Mouse (Mus musculus) cerebral cortex, adult 2 months (tissue): ENCODE measurements around the gene Tab1.

Experiments
- WGBS: fragments of 180-500 bp; shearing (Covaris S2); methylation state at CpG from one replicate; pipeline ENCODE4 v1.1.7; 2018; 5-methylcytosine and 5-hydroxymethylcytosine counted together

The Tab1 gene

DNA sequence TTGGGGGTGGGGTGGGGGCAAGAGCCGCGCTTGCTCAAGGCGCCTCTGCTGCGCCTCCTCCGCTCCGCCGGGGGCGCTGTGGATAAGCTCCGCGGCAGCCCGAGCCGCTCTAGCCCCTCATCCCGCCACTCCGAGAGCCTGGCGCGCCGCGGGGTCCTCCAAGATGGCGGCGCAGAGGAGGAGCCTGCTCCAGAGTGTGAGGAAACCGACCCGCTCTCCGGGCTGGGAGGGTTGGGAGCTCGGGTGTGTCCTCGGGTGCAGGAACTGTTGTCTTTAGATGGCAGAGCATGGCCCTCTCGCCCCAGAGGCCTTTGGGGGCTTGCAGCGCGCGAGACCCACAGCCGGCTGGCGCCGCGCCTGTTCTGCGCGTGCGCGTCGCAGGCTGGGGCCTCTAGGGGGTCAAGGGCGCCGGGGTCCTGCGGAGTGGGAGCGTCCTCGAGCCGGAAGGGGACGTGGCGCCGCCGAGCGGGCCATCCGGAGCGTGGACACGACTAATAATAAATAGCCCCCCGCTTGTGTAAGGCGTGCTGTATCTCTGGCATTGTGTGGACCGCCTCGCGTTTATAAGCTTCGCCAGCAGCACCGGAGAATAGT is at the start of gene Tab1:
Tab1 (plus strand) TSS at position 135 of the 594 bp plus-strand sequence.
- WGBS = under 1% methylated on average over 59 of the region's 59 CpGs

DNA sequence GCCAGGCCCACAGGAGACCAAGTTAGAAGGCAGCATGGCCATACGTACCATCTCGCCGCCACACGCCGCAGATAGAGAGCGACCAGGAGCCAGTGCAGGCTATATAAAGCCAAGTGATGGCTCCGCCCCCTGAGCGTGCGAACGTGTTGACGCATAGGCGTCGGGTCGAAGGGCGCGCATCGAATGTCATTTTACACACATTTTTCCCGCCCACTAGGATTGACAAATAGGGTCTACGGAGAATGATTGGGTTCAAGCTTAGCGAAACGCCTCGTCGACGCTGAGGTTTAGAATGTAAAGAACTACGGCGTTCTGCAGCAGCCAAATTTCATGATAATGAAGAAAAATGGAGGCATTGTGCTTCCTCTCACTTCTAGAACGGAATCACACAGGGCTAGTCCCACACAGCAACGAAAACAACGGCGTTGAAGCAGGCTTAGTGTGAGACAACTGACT is 49.6 kb upstream of the Tab1 start:
- under 1% methylated on average over 30 of the region's 30 CpGs for WGBS

DNA sequence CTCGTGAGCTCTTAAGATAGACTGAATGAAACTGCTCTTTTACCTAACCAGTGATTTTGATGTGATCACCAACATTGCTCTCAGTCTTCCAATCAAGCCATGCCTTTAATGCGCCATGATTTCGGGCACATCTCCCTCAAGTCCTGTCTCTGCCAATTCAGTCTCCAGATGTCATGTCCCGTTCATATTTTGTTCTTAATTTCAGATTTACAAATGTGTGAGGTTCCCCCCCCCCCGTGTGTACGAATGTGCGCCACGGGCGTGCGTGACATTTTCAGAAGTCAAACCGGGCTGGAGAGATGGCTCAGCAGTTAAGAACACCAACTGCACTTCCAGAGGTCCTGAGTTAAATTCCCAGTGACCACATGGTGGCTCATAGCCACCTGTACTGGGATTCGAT is 49.2 kb upstream of the Tab1 start:
- under 1% methylated on average over 12 of the region's 12 CpGs for WGBS

DNA sequence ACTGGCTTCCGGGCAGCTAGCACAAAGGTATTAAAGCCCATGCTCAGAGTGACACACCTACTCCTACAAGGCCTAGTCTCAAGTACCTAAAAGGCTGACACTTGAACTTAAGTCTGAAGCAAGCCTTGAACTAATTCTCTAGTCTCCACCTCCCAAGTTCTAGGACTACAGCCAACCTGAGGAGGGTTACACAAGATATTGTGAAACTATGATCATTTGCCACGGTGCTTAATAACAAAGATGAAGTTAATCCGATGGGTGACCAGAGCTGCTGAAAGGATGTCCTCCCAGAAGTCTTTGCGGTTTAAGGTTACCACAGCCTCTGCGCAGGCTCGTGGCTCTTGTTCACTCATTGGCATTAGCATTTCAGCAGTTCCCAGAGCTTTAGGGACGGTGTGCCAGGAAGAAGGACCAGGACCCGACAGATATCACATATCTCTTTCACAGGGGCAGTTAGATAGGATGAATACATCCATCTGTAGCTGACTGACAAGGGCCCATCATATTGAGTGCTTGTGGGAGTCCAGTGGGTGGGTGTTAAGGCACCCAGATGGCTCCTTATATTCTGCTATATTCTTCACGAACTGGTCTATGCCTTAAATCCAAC is 45.4 kb upstream of the Tab1 start:
- 77% methylated on average over 9 of the region's 9 CpGs for WGBS

DNA sequence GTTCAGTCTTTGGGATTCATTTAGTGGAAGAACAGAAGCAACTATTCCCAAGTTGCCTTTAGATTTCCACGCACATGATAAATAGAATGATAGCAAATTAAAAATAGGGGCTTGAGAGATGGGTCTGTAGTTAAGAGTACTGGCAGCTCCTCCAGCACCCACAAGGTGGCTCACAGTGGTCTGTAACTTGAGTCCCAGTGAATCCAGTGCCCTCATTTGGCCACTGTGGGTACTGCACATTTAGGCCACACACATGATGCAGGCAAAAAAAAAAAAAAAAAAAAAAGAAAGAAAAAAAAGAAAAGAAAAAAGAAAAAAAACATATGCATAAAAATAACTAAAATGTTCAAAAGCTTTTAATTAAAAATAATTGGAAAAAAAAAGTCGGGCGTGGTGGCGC is 44.3 kb upstream of the Tab1 start:
- WGBS = 37% methylated on average over 4 of the region's 4 CpGs

DNA sequence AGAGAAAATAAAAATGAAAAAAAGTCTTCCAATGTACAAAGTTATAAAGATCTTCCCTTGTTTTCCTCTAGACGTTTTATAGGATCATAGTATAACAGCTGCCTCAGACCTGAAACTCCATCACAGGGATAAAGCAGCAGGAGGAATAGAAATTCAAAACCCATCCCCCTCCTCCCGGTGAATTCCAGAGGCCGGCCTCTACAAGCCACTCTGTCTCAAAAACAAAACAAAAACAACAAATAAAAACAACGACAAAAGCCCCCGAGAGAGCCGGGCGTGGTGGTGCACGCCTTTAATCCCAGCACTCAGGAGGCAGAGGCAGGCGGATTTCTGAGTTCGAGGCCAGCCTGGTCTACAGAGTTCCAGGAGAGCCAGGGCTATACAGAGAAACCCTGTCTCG is 42.8 kb upstream of the Tab1 start:
- 76% methylated on average over 11 of the region's 11 CpGs for WGBS

DNA sequence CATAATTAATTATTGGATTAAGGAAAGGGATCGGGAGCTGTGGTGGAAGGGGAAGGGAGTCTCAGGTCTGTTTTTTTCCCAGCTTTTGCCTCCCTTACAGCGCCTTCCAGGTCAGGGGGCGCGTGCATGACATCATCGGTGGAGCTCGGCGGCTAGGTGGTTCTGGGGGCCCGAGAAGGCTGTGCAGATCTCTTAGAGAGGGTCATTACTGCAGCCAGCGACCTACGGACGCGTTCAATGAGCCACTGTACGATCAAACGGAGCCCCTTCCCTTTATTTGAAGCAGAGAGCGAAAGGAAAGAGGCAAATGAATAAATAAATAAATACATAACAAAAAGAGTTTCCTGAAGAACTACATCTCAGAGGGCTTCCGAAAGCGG is 42.2 kb upstream of the Tab1 start:
- under 1% methylated on average over 17 of the region's 17 CpGs for WGBS

DNA sequence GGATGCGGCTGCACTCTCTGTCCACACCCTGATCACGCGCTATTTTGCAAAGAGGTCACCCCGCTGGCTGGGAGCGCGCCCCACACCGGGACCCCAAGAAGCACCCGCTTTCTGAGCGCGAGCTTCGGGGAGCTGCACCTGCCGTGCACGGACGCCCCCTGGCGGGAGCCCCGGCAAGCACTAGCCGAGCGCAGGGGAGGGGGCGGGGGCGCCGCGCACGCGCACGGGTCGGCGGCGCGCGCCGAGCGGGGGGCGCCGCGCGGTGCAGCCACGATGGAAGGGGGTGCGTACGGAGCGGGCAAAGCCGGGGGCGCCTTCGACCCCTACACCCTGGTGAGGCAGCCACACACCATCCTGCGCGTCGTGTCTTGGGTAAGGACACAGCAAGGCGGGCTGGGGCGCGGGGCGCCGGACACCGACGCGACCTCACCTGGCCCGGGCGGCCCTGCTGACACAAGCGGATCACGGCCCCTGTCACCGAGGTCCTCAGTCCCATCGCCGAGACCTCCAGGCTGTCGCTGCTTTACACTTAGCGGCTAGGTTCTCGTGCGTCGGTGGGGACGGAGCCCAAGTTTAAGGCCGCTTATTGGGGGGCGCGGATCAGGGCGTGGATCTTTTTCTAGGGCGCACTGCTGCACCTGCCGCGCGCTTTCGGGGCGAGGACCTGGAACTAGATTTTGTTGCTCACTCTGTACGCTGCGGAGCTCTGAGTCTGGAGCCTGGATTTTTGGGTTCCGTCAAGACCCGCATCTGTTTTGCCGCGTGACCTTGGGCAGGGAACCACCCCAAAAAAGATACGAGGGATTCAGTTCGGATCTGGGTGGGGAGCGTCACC is 41.6 kb upstream of the Tab1 start, which contains the start of the genes Syngr1 and Rpl3:
Syngr1 (plus strand) TSS at position 214 of the 835 bp plus-strand sequence.
Rpl3 (minus strand) TSS at position 748 of the 835 bp plus-strand sequence.
- WGBS = under 1% methylated on average over 82 of the region's 86 CpGs

DNA sequence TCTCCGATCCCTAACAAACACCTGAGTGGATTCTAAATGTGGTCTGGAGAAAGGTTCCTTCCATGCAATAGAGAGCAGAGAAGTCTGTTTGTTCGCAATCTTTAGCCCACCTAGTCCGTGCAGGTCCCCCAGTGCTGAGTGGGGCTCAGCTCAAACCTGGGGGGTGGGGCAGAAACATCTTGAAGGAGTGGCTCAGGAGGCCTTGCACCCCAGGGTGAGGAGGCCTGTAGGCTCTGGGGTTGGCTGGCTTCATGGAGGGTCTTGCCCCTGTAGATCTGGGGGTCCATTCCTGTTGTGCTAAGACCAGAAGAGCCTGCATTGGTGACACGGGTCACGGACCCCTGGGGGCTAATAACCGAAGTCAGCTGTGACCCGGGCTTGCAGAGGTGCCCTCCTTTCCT is 40.9 kb upstream of the Tab1 start:
- 19% methylated on average over 7 of the region's 7 CpGs for WGBS

DNA sequence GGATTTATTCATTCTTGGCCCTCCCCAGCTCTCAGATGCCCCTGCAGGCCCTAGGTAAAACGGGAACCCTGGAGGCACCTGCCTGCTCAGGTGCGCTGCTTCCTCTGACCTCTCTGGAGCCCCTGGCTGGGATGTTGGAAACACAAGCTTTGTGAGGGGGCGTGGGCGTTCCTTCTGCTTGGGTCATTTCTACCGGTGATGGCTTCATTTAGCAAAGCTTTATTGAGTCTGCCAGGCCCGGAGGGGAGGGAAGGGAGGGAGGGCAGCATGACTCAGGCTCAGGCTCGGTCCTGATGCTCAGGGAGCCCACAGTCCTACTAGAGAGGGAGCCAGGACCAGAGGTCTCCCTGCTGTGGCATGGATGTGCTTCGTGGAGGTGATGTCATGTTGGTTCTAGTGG is 40.3 kb upstream of the Tab1 start:
- WGBS = 11% methylated on average over 8 of the region's 8 CpGs

DNA sequence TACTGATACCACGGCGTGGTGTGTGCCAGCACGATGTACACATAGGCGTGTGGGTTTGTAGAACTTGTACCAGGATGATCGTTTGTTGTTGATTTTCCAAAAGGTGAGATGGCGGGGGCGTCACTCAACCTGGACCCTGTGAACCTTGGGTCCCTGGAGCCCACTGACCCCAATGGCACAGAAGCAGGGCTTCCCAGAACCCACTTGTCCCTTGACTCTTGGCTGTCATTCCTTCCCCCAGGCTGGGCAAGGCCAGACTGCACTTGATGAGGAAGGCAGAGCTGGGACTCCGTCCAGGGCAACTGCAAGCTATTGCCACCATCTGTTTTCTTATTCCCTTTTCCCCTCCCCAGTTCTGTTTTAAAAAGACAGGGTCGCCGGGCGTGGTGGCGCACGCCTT is 38.7 kb upstream of the Tab1 start:
- whole genome bisulfite sequencing = 73% methylated on average over 13 of the region's 13 CpGs

DNA sequence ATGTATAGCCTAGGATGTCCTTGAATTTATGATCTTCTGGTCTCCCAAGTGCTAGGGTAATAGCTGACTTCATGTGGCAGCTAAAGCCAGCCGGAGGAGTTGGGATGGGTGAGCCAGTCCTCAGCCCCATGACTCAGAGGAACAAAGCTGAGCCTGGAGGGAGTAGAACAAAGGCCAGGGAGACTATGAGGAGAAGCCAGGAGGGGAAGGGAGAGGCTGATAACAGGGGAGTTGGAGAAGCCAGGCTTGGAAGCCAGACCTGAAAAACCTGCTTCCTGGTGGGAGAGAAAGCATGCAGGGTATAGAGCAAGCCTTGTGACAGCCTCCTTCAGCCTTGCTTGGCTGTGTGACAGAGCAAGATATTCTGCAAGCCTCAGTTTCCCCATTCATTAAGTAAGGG is 37.3 kb upstream of the Tab1 start:
- WGBS = 50% methylated on average over 1 of the region's 1 CpGs

DNA sequence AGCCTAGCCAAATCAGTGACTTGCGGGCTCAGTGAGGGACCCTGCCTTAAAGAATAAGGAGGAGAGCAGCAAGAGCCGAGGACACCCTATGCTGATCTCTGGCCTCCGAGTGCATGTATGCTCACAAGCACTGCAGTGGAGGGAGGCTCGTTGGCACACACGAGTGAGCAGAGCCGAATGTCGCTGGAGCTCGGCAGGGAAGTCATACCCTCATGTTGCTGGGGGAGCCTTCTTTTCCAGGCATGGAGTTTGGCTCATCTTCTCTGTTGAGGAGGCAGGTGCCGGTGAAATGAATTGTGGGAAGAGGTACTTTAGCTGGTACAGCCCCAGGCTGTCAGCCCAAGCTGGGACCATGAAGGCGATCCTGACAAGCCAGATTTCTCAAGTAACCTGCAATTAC is 36.5 kb upstream of the Tab1 start:
- WGBS = 48% methylated on average over 10 of the region's 10 CpGs

DNA sequence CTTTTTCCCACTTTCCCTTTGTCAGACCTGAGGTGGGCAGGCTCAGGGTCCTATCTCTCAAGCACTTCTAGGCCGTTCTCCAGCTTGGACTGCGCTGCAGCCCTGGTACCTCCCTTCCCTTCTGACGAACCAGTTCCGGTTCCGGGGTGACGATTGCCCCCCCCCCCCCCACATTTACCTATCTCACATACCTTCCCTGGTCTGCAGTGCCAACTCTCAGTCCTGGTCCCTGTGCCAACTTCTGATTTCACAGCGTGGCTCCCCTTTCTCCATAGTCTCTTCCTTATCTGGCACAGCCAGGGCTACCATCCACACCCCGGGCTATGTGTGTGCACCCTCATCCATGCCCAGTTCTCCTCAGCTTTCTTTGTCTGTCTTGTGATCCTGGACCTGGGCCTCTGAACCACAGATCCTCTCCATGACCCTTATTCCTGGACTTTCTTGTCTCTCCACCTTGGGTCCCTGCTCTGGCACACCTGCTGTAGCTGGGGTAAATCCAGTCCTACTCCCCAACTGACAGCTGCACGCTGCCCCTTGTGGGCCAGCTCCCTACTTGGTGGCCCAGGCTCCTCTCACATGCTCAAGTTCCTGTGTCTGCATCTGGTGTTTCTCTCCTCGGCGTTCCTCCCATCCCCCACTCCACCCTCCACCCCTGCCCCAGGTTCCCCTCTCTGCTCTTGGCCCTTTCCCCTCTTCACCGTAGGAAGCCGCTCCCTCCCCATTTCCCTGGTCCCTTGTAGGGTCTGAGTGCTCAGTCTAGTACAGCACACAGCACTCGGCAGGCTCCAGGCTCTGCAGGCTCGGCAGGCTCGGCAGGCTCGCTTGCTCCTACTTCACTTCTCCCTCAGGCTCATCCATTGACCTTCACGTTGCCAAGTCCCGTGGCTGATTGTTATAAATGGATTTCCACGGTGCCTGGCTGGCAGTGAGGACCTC is 35.7 kb upstream of the Tab1 start:
- 18% methylated on average over 20 of the region's 20 CpGs for WGBS

DNA sequence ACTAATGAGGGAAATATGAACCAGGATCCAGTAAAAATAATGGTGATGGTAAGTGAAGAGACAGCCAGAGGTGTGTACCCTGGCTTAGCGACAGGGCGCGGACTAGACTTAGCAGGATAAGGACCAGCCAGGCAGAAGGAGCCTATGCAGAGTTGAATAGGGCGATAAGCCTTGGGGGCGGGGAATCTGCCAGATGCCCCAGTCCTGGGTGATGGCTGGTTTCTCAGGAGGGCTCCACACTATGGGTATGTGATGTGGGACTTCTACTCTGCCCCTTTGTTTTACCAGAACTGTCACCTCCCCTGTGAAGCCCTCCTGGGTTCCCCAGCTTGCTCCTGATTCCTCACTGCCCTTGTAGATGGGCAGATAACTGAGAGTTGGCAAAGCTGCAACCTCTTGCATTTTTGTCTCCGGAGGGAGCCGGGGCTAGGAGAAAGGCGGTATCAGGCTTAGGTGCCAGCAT is 34.9 kb upstream of the Tab1 start:
- WGBS = 41% methylated on average over 8 of the region's 8 CpGs

DNA sequence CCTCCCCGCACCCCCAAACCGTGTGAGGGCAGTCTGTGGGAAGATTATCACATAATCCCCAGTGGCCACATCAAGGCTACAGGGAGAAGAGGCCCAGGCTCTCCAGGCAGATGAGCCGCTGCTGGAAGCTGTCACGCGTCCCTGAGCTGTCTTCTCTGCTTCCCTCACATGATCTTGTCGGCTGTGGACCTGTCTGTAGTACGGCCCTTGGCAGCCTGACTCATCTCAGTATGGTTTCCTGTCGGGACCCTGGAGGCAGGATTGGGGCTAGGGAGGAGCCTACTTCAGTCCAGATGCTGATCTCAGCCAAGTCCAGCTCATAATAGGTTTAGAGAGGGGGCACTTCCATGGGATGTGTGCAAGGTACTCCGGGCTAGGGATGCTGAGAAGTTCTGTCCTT is 34.1 kb upstream of the Tab1 start:
- WGBS = 29% methylated on average over 9 of the region's 9 CpGs

DNA sequence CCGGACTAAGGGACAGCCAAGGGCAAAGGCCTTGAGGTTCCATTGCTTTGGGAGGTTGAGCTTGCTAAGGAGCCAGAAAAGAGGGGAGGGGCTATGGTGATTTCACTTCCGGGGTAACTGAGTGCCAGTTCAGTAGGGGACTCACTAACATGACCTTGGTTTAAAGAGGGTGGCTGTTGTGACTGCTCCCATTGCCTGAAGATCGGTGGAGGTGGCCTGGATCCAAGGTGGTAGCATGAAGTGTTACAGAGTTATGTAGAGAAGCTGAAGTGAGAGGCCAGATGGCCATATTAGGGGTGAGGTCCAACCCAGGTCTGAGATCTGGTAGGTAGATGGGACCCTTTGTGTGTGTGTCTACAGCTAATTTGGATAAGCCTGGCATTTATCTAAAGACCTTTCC is 33.5 kb upstream of the Tab1 start:
- WGBS = 53% methylated on average over 3 of the region's 3 CpGs

DNA sequence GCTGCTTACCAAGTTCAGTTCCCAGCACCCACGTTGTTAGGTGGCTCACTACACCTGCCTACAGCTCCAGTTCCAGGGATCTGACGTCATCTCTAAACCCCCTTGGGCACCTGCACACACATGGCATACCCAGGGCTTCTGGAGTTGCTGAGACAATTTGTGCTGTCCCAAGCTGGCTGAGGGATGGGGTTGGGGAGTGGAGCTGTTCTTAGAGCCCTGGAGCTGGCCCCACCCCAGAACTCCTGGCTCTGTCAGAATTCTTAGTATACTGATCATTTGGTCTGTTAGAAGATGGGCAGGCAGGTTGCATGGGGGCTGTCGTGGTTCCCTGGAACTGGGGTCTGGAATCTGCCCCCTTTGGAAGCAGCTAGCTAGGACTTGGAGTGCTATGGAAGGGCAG is 32.7 kb upstream of the Tab1 start:
- WGBS = 54% methylated on average over 3 of the region's 3 CpGs

DNA sequence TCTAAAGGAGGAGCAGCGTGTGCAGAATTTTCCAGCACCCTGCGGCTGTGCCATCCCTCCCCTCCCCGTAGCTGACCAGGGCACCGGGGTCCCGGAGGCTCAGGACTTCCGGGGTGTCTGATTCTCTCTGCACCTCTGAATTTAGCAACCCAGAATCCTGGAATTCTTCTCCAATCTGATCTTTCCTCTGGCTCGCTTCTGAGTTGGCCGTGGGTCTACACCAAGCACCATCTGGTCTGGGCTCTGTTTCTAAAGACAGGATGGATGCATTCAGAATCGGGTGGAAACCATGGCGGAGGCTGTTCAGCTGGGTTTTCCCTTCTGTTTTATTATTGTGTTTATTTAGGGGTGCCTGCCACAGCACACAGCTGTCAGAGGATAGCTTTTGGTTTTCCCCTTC is 32.1 kb upstream of the Tab1 start:
- WGBS = 36% methylated on average over 10 of the region's 10 CpGs

DNA sequence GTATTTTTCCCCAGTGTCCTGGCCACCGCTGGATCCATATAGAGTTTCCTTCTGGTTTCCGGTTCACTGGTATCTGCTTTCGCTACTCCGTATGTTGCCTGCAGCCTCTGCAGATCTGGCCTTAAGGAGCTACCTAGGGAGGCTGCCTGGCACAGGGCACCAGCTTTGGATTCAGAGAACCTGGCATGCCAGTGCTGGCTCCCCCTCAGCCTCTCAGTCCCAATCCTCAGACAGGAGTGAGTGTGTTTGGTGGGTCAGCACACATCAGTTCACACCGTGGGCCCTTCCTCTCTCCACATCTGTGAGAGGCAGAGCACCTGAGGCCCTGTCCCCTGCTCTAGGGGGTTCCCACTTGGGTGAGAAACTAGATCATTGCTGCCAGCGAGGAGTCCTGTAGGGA is 31.4 kb upstream of the Tab1 start:
- 58% methylated on average over 6 of the region's 6 CpGs for WGBS

DNA sequence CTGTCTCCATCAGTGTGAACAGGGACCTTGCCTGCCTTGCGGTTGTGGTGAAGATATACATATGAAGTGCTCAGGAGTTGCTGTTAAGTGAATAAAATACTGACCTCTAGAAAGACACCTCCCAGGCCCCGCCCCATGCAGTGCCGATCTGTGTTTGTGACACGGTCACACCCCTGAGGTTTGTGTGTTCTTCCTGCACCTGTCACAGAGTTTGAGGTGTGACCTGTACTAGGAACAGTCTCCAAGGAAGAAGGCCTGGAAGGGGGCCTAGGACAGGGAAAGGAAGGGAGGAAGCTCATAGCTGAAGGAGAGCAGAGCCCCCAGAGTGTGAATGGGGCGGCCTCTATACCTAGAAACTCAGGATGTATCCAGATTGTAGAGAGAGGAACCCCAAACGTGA is 30.4 kb upstream of the Tab1 start:
- 80% methylated on average over 6 of the region's 6 CpGs for WGBS
